Mouse (Mus musculus) erythroblast, embryonic 14.5 days (primary cell): ENCODE measurements around the gene Nrtn.

Source experiments
- GATA1 ChIP-seq: IDR thresholded peaks from 2 replicates; pipeline ENCODE4 v1.6.1; 2012; ENCODE audit warnings: low read length, inconsistent platforms, mixed read lengths
- TAL1 ChIP-seq: IDR thresholded peaks from 3 replicates; pipeline ENCODE4 v1.6.1; 2012; ENCODE audit warnings: low read length, inconsistent platforms, mixed read lengths

DNA sequence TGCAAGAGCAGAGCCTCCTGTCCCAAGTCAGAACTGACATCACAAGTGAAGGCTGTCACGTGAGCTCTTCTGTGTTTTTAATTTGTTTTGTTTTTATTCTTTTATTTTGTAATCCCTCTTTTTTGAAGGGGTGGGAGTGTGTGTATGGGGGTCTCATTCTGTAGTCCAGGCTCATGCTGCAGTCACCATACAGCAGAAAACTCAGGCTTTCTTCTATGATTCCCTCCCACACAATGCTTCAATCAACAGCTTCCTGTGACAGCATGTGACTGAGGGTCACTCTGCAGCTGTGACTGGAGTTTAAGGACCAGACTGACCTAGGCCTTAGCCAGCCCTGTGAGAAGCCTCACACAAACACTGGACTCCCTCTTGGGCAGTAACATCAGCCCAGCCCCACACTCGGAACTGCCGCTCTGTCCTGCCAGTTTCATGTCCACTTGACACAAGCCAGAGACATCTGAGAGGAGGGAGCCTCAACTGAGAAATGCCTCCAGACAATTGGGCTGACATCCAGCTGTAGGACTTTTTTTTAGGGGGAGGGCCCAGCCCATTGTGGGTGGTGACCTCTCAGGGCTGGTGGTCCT, 21.5 kb upstream of the Nrtn start:
- TF ChIP-seq GATA1 (no peak), TAL1 (no peak)
